In genomic region chr5:32608516-32608915, GRCm38 (mm10) we compare ENCODE assay signal across 14 mouse cellular contexts. TPM values are rescaled to one million over a fixed set of nuclear protein-coding genes. Genes with fewer than 3 reads are reported as not detected.
DNase-seq lines count a peak whose midpoint lies in the region; ATAC-seq and TF ChIP-seq lines count a peak whose summit lies in the region.
"Had no signal": no experiment of that assay in that cellular context is flagged by ENCODE, and none has a peak within 500 bp of the region (broad histone marks: within the 10 kb centered on the region; RNA-seq: fewer than 3 reads in every experiment).

No protein-coding gene starts in this region.

- ATAC-seq in embryonic facial prominence, embryonic 14.5 days (ENCODE audit: low read depth): no peak
- no peak for ATAC-seq in intestine, embryonic 15.5 days
- no peak for ATAC-seq in intestine, embryonic 16.5 days
- ATAC-seq in liver, postnatal 0 days: no peak
- ATAC-seq: hindbrain, postnatal 0 days had no signal

- no peaks in the 10 kb centered on the region for H3K4me1 ChIP-seq in embryonic facial prominence, embryonic 14.5 days (ENCODE audit: control insufficient read depth, insufficient read depth, low read length)
- H3K4me1 ChIP-seq in embryonic facial prominence, embryonic 10.5 days: peaks cover 14% of the 10 kb centered on the region
- H3K4me1 ChIP-seq in intestine, embryonic 15.5 days (replicated peaks): no peaks in the 10 kb centered on the region
- no peaks in the 10 kb centered on the region for H3K4me1 ChIP-seq in intestine, embryonic 16.5 days (ENCODE audit: control insufficient read depth, insufficient read depth, low read length)
- H3K4me1 ChIP-seq in liver, postnatal 0 days (ENCODE audit: insufficient read depth): no peaks in the 10 kb centered on the region

- no peaks in the 10 kb centered on the region for H3K9me3 ChIP-seq in embryonic facial prominence, embryonic 14.5 days (ENCODE audit: control insufficient read depth, low read length)
- H3K9me3 ChIP-seq in embryonic facial prominence, embryonic 10.5 days: no peaks in the 10 kb centered on the region
- H3K9me3 ChIP-seq in intestine, embryonic 15.5 days: no peaks in the 10 kb centered on the region
- no peaks in the 10 kb centered on the region for H3K9me3 ChIP-seq in intestine, embryonic 16.5 days (ENCODE audit: control insufficient read depth, low read length)
- H3K9me3 ChIP-seq in liver, postnatal 0 days (ENCODE audit: low read length): no peaks in the 10 kb centered on the region
- H3K9me3 ChIP-seq: liver, embryonic 13.5 days had no signal

- no peaks in the 10 kb centered on the region for H3K27me3 ChIP-seq in embryonic facial prominence, embryonic 14.5 days (replicated peaks; ENCODE audit: control insufficient read depth, insufficient read depth, low read length)
- H3K27me3 ChIP-seq in embryonic facial prominence, embryonic 10.5 days (replicated peaks; ENCODE audit: low read depth, poor library complexity, severe bottlenecking): no peaks in the 10 kb centered on the region
- no peaks in the 10 kb centered on the region for H3K27me3 ChIP-seq in intestine, embryonic 15.5 days (replicated peaks)
- no peaks in the 10 kb centered on the region for H3K27me3 ChIP-seq in intestine, embryonic 16.5 days (replicated peaks; ENCODE audit: control insufficient read depth, insufficient read depth, low read length)
- H3K27me3 ChIP-seq in liver, postnatal 0 days (ENCODE audit: insufficient read depth, low read length): 0 out of 2 replicates have a peak, but pooled peaks cover 3% of the 10 kb centered on the region

- H3K4me2 ChIP-seq in embryonic facial prominence, embryonic 14.5 days (ENCODE audit: low read depth, low read length): no peak overlapping the region
- no peak overlapping the region for H3K4me2 ChIP-seq in intestine, embryonic 15.5 days (replicated peaks)
- H3K4me2 ChIP-seq in intestine, embryonic 16.5 days (ENCODE audit: low read depth, low read length): no peak overlapping the region
- no peak overlapping the region for H3K4me2 ChIP-seq in liver, postnatal 0 days (ENCODE audit: low read depth, low read length)
- H3K4me2 ChIP-seq: liver, embryonic 13.5 days had no signal

- 87% methylated on average over 4 of the region's 4 CpGs for WGBS in embryonic facial prominence, embryonic 14.5 days
- WGBS in embryonic facial prominence, embryonic 10.5 days: 91% methylated on average over 4 of the region's 4 CpGs
- 83% methylated on average over 4 of the region's 4 CpGs for WGBS in intestine, embryonic 15.5 days
- WGBS in intestine, embryonic 16.5 days: 76% methylated on average over 4 of the region's 4 CpGs
- 68% methylated on average over 4 of the region's 4 CpGs for whole genome bisulfite sequencing in liver, postnatal 0 days (ENCODE audit: insufficient replicate concordance)

- H3K36me3 ChIP-seq in embryonic facial prominence, embryonic 14.5 days (ENCODE audit: control insufficient read depth, insufficient read depth, low read length): no peaks in the 10 kb centered on the region
- H3K36me3 ChIP-seq in embryonic facial prominence, embryonic 10.5 days (replicated peaks): no peaks in the 10 kb centered on the region
- no peaks in the 10 kb centered on the region for H3K36me3 ChIP-seq in intestine, embryonic 15.5 days
- no peaks in the 10 kb centered on the region for H3K36me3 ChIP-seq in intestine, embryonic 16.5 days (ENCODE audit: control insufficient read depth, insufficient read depth, low read length)
- no peaks in the 10 kb centered on the region for H3K36me3 ChIP-seq in liver, postnatal 0 days (replicated peaks; ENCODE audit: insufficient read depth, low read length)
- H3K36me3 ChIP-seq: liver, embryonic 13.5 days had no signal

- peak overlapping the region; percentile 33; the same call in 1 of the 2 replicates for H3K27ac ChIP-seq in embryonic facial prominence, embryonic 14.5 days (replicated peaks; ENCODE audit: low read depth, low read length)
- H3K27ac ChIP-seq in embryonic facial prominence, embryonic 10.5 days (replicated peaks): no peak overlapping the region
- 0 out of 2 replicates have a peak overlapping the region, but pooled peaks have one; percentile 13 for H3K27ac ChIP-seq in intestine, embryonic 15.5 days
- H3K27ac ChIP-seq in intestine, embryonic 16.5 days (ENCODE audit: low read length): no peak overlapping the region
- H3K27ac ChIP-seq in liver, postnatal 0 days (ENCODE audit: low read depth): 0 out of 2 replicates have a peak overlapping the region, but pooled peaks have one; percentile 49
- H3K27ac ChIP-seq: hindbrain, postnatal 0 days; liver, embryonic 13.5 days had no signal

- DNase-seq in embryonic facial prominence, embryonic 14.5 days (ENCODE audit: low spot score): no peak
- DNase-seq in embryonic facial prominence, embryonic 10.5 days (ENCODE audit: low spot score): no peak
- DNase-seq in liver, postnatal 0 days: no peak
- no peak for DNase-seq in liver
- peak; percentile 66 for DNase-seq in lung, postnatal 36 days
- DNase-seq in spleen, postnatal 14 days (ENCODE audit: low spot score in 2 of 2): no peak
- DNase-seq: B cell, adult 2 months; cerebellum, postnatal 25 days; liver, embryonic 13.5 days; right cerebral cortex, adult 18-20 months; thymus, adult 18-20 months had no signal

- no peak overlapping the region for H3K9ac ChIP-seq in embryonic facial prominence, embryonic 14.5 days (ENCODE audit: low read depth, low read length)
- H3K9ac ChIP-seq in intestine, embryonic 15.5 days: no peak overlapping the region
- H3K9ac ChIP-seq in intestine, embryonic 16.5 days (ENCODE audit: low read depth, low read length): no peak overlapping the region
- no peak overlapping the region for H3K9ac ChIP-seq in liver, postnatal 0 days (replicated peaks)
- H3K9ac ChIP-seq: liver, embryonic 13.5 days had no signal

- no peak for TF ChIP-seq EP300 in liver, postnatal 0 days (IDR thresholded peaks at IDR 0.05; ENCODE audit: low read depth)

- TF ChIP-seq CTCF in liver, postnatal 0 days (IDR thresholded peaks at IDR 0.05; ENCODE audit: low read depth): no peak

- H3K4me3 ChIP-seq in embryonic facial prominence, embryonic 14.5 days (ENCODE audit: low read depth, low read length): no peak overlapping the region
- H3K4me3 ChIP-seq in embryonic facial prominence, embryonic 10.5 days: no peak overlapping the region
- H3K4me3 ChIP-seq in intestine, embryonic 15.5 days (replicated peaks): no peak overlapping the region
- H3K4me3 ChIP-seq in intestine, embryonic 16.5 days (ENCODE audit: low read length): no peak overlapping the region
- H3K4me3 ChIP-seq in liver, postnatal 0 days (ENCODE audit: low read depth, low read length): no peak overlapping the region
- H3K4me3 ChIP-seq: liver, embryonic 13.5 days had no signal

RNA-seq across cellular contexts. Expression of gene Yes1, which starts 2.5 kb away (rescaled TPM):
- polyA plus RNA-seq in embryonic facial prominence, embryonic 14.5 days (2014; fragmentation: Nextera tagmentation; extraction: Ambion mirVana): 31.5 and 32.2 TPM in 2 replicates
- 29.3 and 30.6 TPM in 2 replicates for polyA plus RNA-seq in embryonic facial prominence, embryonic 10.5 days (2016; fragmentation: Nextera tagmentation; extraction: Ambion mirVana)
- 31.5 and 35.4 TPM in 2 replicates for polyA plus RNA-seq in intestine, embryonic 15.5 days (2015; fragmentation: Nextera tagmentation; extraction: Ambion mirVana)
- polyA plus RNA-seq in intestine, embryonic 16.5 days (2015; fragmentation: Nextera tagmentation; extraction: Ambion mirVana): 26.9 and 30.1 TPM in 2 replicates
- 5.7 and 6.4 TPM in 2 replicates for polyA plus RNA-seq in liver, postnatal 0 days (2015; fragmentation: Nextera tagmentation; extraction: Ambion mirVana)

Comparison
In these comparisons a context has a peak if more than half of its experiments do, and no peak if none do; other contexts are left out.
1. H3K27ac ChIP-seq: peak in embryonic facial prominence, embryonic 14.5 days (single experiment), intestine, embryonic 15.5 days (single experiment) and liver, postnatal 0 days (single experiment); none in embryonic facial prominence, embryonic 10.5 days (single experiment) and intestine, embryonic 16.5 days (single experiment).